Mouse (Mus musculus): ENCODE data around the gene Col4a4. TPM values are rescaled to one million over a fixed set of nuclear protein-coding genes. Genes with fewer than 3 reads are reported as not detected.

Col4a4 gene
- total RNA-seq, 2 experiments from 2014 or later, result 0.09 TPM; not detected in 1

DNA sequence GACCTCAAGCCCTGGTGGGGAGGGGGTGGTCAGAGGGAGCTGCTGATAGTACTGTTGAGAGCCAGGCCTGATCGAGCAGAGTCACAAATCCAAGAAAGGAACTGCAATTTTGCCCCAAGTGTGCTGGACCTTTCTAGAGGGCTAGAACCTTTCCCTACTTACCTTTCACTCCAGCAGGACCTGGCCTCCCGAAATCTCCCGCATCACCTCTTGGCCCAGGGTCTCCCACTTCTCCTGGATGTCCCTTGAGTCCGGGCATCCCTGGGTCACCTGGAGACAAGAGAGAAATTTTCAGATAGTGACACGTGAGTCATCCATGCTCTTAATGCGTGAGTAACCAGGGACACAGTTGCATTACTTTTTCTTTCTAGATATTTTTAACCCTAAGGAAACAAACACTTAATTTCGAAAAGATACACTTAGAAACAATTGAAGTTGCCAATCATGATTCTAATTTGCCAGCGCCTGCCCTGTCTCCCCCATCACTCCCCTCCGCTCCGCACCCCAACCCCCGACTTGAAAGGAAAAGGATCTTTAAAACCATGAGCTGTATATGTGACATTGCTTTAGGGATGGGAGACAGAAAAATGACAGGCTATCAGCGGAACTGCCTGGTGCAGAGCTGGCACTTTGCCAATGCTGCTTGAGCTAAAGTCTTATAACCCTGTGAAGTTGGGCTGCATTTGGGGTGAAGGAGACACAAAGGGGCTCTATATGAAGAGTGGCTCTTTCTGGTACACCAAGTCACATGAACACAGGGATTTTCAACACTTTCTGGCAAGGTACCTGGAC lies 106.8 kb downstream of the Col4a4 start:
- no peak for ATAC-seq (replicated peaks; ENCODE audit: low FRiP score, poor library complexity, severe bottlenecking)

DNA sequence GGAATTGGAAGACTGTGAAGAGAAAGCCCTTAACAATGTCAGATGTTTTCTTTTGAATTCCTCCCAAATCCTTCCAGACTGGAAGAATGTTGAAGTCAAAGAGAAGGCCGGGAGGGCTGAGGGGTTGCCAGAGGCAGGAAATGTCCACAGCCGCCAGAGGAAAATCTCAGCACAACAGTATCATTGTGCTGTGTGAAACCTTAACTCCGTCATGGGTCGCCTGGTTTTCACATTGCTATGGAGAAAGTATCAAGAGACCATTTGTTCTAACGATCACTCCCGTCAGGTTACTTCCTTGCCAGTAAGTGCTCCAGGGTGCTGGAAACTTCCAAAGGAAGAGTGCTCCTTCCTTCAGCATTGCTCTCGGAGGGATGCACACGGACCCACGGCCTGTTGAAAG lies 109.9 kb downstream of the Col4a4 start:
- ATAC-seq (replicated peaks; ENCODE audit: low FRiP score, poor library complexity, severe bottlenecking), result no peak

DNA sequence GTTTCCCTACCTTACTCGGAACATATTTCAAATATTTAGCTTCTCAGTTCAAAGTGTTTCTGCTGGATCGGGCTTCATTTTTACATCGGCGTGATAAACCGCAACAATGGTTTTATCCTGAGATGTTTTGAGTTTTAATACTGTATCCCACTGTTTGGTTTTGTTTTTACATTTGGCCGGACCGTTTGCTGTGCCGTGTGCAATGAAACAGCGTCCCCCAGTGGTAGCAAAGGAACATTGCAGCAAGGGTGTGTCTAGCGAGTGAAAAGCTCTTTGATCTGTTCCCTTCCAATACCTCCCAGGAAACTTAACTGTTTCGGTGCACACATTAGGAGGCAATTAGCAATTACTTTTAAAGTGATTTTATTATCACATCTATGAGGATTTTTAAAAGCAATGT lies 110.4 kb downstream of the Col4a4 start:
- ATAC-seq (replicated peaks; ENCODE audit: low FRiP score, poor library complexity, severe bottlenecking), result no peak

DNA sequence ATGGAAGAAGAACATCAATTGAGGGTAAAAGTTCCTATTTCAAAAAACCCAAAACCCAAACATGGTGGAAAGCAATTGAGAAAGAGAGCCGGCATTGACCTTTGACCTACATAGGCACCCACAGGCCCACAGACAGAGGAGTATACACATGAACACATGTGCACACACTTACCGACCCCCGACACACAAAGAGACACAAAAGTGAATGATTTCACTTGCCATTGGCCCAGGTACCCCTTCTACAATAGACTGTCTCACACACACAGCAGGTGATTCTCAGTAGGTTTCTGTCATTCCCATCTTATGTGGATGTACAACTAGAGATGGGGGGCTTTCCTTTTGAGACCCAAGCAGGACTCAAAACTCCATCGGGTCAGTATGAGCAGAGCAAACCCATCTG lies 110.8 kb downstream of the Col4a4 start:
- ATAC-seq (replicated peaks; ENCODE audit: low FRiP score, poor library complexity, severe bottlenecking), result no peak

DNA sequence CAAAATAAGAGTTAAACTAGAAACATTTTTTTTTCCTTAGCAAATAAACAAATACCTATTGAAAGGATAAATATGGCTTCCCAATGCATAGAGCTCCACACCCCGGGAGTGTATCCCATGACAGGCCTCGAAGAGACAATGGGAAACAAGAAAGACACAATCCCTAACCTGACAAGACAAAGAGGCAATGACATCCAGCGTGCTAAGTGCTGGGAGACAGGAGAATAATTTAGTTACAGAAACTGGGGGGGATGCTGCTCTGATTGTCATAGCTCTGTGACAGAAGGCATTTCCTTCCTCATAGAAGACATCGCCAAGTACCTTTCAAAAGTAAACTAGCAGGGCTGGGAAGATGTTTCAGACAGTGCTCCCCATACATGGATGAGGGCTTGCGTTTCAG lies 111.4 kb downstream of the Col4a4 start:
- ATAC-seq (replicated peaks; ENCODE audit: low FRiP score, poor library complexity, severe bottlenecking), result no peak

DNA sequence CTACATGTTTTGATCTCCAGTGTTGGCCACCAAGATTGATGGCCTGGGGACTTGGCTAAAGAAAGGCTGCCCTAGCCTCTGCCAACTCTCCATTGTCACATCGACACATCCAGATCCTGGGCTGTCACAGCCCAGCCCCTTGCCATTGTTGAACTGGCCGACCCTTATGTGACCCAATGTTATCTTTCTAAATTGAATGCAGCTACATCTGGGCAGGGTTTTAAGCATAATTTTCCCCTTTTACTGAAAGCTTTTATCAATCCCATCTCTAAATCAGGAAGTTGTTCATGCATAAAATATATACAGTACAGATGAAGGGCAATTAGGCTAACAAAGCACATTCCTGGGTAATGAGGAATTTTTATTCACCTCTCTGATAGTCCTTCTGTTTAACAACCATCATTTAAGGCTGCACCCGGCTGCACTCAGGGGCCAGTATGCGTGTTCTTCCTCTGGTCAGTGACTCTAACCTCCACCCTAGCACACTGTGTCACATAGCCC lies 112.1 kb downstream of the Col4a4 start:
- ATAC-seq (replicated peaks; ENCODE audit: low FRiP score, poor library complexity, severe bottlenecking), result no peak

DNA sequence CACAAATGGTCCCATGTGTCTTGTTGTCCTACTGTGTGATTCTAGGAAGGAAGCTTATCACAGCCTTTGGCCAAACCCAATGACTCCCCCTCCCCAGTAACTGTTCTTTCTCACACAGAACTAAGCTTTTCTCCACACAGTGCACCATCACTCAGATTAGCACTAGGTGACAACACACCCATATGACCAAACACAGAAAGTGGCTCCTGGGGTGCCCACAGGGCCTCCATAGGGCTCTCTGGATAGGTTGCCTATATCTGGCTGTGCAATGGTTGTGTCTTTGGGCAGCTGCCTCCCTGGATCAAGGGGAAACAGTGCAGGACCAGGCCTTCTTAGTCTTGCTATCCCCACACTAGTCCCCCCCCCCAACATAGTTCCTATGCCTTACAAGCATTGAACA lies 113.2 kb downstream of the Col4a4 start:
- ATAC-seq (replicated peaks; ENCODE audit: low FRiP score, poor library complexity, severe bottlenecking), result no peak

DNA sequence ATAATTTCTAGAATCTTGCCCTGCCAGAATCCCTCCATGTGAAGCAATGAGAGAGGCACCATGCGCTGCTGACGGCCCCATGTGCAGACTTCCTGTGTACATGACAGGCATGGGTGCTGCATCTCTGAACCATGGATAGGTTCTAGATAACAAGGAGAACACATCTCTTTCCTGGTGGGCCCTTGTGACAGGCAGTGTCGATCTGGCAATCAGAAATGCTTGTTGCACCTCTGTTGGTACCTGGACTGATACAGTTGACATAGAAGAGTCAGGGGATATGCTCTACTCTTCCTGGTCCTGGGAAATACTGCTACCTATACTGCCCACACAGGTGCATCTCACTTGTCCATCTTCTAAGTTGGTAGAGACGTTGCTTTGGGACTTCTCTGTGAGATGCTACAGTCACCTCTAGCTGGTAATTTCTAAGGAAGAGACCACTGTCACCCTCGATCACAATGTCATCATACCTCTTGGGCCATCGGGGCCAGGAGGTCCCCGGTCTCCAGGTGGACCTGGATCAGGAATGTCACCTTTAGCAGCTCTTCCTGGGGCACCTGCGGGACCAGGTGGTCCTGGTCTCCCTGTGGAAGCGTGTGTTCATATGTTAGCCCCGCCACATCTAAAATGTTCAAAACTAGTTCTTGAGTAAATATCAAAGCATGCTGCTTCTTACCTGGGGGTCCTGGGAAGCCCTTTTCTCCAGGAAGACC lies 116.0 kb downstream of the Col4a4 start:
- no peak for ATAC-seq (replicated peaks; ENCODE audit: low FRiP score, poor library complexity, severe bottlenecking)

DNA sequence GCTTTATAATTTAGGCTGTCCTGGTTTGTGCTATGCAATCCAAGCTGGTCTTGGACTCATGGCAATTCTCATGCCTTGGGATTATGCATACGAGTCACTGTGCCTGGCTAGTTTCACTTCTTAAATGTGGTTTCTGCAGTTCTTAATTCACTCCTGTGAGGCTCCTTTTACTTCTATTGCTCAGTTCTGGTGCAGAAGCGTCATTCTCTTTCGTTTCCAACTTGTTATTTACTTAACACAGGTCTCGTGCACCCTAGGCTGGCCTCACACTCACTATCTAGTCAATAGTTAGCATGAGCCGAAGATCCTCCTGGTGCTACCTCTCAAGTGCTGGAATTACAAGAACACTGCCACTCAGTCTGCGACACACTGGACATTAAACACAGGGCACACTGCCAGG lies 117.8 kb downstream of the Col4a4 start:
- no peak for ATAC-seq (replicated peaks; ENCODE audit: low FRiP score, poor library complexity, severe bottlenecking)

DNA sequence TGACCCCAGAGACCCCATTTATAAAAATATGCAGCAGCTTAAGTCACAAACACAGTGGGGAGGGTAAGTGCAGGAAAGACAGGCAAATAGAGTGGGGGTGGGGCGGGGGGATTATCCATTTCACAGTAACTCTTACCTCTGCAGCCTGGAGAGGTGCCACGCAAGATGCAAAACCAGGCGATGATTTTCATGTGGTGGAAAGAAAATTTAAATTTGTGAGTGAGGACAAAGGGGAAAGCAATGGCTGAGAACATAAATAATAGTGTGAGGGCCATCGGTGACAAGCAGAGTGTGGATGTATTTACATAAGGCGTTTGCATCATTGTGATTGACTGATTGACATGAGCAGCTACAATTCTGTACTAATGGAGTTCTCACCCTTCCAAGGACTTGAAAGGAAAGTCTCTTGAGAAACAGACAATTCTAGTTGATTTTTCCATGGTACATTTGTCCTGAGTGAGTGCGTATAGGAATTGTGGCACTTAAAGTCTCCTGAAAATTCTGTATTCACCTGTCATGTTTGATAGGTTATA lies 121.3 kb downstream of the Col4a4 start:
- ATAC-seq (replicated peaks; ENCODE audit: low FRiP score, poor library complexity, severe bottlenecking), result no peak

DNA sequence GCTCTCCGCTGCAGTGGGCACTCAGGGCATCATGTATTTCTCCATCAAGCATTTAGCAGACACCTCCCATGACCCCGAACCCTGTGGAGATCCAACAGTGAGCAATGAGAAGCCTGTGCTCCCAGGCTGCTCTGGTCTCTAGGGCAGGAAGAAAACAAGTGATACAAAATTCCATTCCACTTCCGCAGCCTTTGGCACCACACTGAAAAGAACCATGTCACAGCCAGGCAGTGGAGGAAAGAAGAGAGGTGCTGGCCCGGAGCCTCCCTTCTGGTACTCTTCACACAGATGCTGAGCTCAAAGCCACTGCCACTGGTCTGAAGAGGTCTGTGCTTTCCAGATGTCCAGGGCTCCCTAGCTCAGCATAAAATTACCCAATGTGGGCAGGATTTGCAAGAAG lies 125.6 kb downstream of the Col4a4 start:
- ATAC-seq (replicated peaks; ENCODE audit: low FRiP score, poor library complexity, severe bottlenecking), result no peak

DNA sequence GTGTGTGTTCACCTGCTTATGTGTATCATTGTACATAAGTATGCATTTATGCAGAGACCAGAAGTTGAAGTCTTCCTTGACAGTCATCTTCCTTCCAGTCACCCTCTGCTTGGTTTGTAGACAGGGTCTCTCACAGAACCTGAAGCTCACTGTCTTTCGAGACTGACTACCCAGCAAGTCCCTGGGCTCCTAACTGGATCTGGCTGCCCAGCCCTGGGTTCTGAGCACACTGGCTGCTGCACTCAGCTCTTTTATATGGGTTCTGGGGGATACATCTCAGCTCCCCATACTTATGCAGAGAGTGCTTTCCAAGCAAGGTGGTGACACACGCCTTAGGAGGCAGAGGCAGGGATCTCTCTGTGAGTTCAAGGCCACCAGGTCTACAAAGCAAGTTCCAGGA lies 126.7 kb downstream of the Col4a4 start:
- no peak for ATAC-seq (replicated peaks; ENCODE audit: low FRiP score, poor library complexity, severe bottlenecking)

DNA sequence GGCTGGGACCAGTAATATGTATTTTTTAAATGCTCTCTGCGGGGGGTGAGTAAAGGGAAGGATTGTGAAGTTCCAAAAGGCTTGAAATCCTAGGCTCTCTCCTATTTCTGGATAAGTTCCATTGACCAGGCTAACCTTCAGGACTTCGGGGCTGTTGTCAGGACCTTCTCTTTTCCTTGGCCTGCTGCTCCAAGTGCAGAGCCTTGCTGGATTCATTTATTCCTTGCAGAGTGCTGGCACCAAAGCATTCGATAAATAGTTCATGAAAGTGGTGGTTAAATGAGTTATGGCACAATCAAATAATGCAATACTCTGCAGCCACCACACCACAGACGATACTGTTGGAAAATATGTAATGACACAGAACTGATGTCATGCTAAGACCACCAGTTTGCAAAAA lies 127.3 kb downstream of the Col4a4 start:
- no peak for ATAC-seq (replicated peaks; ENCODE audit: low FRiP score, poor library complexity, severe bottlenecking)

DNA sequence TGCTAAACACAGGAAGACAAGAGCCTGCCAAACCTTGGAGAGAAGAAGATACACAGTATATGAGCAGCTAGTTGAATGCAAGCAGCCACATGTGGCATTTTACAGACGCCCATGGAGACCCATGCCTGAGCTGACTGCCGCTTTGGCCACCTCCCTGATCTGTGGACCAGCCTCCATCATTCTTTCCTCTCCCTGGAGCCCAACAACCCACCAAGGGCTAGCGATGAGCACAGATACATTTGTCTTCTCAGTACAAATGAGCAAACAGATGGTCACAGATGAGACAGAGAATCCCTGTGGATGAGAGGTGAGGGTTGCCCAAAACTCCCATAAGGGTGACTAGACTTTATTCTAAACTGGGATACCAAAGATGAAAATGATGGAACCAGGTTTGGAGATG lies 132.6 kb downstream of the Col4a4 start:
- no peak for ATAC-seq (replicated peaks; ENCODE audit: low FRiP score, poor library complexity, severe bottlenecking)

DNA sequence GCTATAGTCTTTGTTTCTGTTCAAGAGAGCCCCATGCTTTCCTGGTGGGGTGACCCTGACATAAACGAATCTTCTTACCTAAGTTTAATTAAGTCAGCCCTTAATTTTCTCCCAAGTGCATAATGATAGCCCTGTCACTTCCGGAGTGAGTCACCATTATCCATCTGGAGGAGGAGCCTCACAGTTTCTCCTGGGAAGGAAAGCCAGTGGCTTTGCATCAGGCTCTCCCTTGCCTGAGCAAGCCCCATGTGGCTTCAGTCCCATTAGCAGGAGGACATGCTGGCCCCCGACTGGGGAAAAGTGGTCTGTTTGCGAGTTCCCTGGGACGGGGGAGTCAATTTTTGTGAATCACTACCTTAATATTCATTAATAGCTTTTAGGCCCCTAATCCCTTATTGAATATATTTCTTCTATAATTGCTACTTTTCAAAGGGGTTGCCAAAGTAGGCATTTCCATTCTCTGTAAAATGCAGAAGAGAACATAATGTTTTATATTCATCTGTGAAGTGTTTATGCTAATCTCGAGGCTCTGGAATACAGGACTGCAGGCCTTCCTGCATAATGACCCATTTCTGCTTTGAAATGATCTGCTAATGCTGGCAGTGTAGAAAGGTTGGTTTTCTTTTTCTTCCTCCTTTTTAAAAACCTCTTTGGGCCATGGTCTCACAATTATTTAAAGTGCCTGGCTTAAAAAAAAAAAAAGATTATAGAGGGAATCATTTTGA lies 134.6 kb downstream of the Col4a4 start:
- no peak for ATAC-seq (replicated peaks; ENCODE audit: low FRiP score, poor library complexity, severe bottlenecking)

DNA sequence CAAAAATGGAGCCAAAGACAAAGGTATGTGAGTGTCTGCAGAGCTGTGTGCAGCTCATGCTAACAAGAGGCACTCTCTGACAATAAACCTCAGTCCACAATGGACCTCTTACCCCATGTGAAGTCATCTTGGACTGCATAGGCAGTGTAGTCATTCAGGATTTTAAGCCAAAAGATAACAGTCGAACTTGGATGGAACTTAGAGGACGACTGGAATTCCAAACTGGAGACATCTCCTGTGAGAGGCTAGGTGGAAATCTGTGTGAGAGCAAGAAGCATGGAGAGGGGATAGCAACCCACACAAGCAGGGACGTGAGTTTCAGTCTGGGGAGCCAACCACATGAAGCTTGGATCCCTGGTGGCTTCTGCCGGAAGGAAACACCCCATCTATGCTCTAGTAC lies 136.8 kb downstream of the Col4a4 start:
- no peak for ATAC-seq (replicated peaks; ENCODE audit: low FRiP score, poor library complexity, severe bottlenecking)

DNA sequence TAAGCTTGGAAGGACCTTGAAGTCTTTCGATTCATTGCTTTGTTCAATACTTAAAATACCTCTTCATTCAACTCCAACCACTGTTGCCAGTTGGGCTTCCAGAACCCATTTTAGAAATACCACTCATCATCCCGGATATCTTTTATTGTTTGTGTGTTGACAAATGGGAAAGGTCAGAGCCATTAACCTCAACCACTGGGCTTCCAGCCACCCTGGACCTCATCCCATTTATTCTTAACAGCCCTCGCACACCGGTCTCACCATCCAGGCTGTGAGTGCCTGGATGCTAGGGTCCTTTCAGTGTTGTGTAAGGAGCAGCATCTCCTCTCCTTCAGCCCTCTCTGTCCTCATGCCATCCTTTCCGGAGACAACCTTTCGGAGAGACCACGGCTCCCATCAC lies 140.6 kb downstream of the Col4a4 start:
- no peak for ATAC-seq (replicated peaks; ENCODE audit: low FRiP score, poor library complexity, severe bottlenecking)

DNA sequence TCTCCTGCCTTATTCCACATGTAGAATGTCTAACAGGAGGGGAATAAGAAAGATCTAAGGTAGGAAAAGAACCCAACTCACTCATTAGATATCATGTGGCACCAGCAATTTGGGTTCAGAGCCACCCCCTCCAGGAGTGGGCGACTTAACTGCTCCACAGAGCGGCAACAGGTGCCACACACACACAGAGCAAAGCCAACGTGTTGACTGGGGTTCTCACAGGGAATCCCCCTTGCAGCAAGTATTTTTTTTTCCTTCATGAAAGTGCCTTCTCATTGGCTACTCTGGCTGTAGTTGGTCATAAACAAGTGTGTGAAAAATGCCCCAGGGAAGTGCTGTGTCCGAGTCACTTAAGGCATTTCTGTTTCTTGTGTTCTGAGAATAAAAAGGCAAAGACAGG lies 143.1 kb downstream of the Col4a4 start:
- ATAC-seq (replicated peaks; ENCODE audit: low FRiP score, poor library complexity, severe bottlenecking), result no peak

DNA sequence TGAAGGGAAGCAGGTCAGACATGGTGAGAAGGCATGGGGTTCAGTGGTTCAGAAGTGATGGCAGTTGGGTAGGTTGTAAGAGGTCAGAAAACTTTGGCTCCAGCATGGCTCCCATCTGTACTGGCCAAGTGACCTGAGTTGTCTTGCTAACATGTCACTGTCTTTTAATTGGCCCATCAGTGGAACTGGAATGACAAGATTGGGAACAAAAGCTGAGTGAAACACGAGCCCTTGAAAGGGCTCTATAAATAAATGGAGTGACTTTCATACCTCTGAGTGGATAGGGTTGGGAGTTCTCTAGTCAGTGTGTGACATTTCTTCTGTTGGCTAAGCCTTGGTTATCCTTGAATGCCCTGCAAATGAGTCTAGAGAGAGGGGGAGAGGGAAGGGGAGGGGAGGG lies 146.5 kb downstream of the Col4a4 start:
- ATAC-seq (replicated peaks; ENCODE audit: low FRiP score, poor library complexity, severe bottlenecking), result no peak

DNA sequence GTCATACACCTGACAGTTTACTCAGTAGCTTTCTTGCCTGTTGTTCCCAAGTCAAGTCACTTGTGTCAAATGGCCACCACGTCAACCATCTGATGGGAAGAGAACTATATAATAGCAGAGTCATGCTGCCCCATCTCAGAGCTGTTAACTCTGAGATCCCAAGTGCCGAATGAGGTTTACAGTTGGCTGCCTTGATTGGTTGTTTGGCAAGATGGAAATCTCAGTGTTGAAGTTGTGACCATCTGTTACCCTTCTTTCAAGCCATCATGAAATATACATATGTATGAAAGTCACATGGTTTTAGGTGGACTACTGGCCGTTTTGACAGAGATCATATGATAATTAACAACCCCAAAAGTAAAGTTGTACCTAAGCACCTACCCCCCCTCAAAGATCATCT lies 149.4 kb downstream of the Col4a4 start:
- ATAC-seq (replicated peaks; ENCODE audit: low FRiP score, poor library complexity, severe bottlenecking), result no peak

DNA sequence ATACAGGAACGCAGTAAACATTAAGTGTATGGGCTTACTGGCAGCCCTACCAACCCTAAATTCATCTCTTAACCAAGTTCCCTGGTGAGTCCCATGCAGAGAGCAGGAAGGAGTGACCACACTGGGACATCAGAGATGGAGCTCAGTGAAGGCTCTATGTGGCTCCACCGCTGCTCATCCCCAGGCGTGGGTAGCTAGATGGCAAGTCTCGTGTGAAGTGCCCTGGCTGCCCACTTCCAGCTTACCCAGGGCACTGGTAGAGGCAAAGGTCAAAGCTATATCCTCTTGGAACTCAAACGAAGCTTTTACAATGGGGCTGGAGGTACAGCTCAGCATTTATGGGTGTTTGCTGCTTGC lies 153.0 kb downstream of the Col4a4 start:
- no peak for ATAC-seq (replicated peaks; ENCODE audit: low FRiP score, poor library complexity, severe bottlenecking)
